Mouse (Mus musculus) MEL (cell line): Measurements from ENCODE around the gene Rab34.

Source experiments
- CHD2 ChIP-seq: IDR thresholded peaks from 2 replicates; pipeline ENCODE4 v1.6.1; 2011; ENCODE audit warnings: low read length, improper control_type of control experiment
- CTCF ChIP-seq, 3 experiments: IDR thresholded peaks in 2 of 3; conservative IDR thresholded peaks in 1 of 3; 2 replicates each; pipeline ENCODE4 v1.5.1; 2011 to 2012; ENCODE audit warnings: low read length in 3 of 3, low read depth in 2 of 3, mild to moderate bottlenecking in 2 of 3, improper control_type of control experiment in 1 of 3, inconsistent platforms in 1 of 3, mixed read lengths in 1 of 3, moderate library complexity in 1 of 3; ENCODE audit not compliant: control insufficient read depth in 1 of 3, insufficient read depth in 1 of 3, poor library complexity in 1 of 3, severe bottlenecking in 1 of 3
- EP300 ChIP-seq, 2 experiments: IDR thresholded peaks; 2 replicates each; pipeline ENCODE4 v1.6.1; 2011; ENCODE audit warnings: improper control_type of control experiment in 2 of 2, low read length in 2 of 2, low read depth in 1 of 2, mild to moderate bottlenecking in 1 of 2
- GATA1 ChIP-seq: IDR thresholded peaks from 2 replicates; pipeline ENCODE4 v1.6.1; 2011; ENCODE audit warnings: low read depth, low read length, improper control_type of control experiment
- JUND ChIP-seq: IDR thresholded peaks from 2 replicates; pipeline ENCODE4 v1.6.1; 2011; ENCODE audit warnings: low read depth, mild to moderate bottlenecking, improper control_type of control experiment, low read length
- MYB ChIP-seq: IDR thresholded peaks from 2 replicates; pipeline ENCODE4 v1.6.1; 2011; ENCODE audit warnings: mild to moderate bottlenecking, low read depth, low read length, improper control_type of control experiment
- MYC ChIP-seq: IDR thresholded peaks from 2 replicates; pipeline ENCODE4 v1.6.1; 2011; ENCODE audit warnings: low read depth, mild to moderate bottlenecking, low read length, improper control_type of control experiment, moderate library complexity
- USF2 ChIP-seq, 2 experiments: IDR thresholded peaks; 2 replicates each; pipeline ENCODE4 v1.6.1; 2011 to 2012; ENCODE audit warnings: improper control_type of control experiment in 2 of 2, low read length in 2 of 2, borderline replicate concordance in 1 of 2, inconsistent platforms in 1 of 2, low read depth in 1 of 2, mild to moderate bottlenecking in 1 of 2; ENCODE audit not compliant: insufficient read depth in 1 of 2

- TF ChIP-seq CTCF (IDR thresholded peaks at IDR 0.05 in 2 of 3, conservative IDR thresholded peaks at IDR 0.05 in 1 of 3; ENCODE audit: control insufficient read depth in 1 of 3, insufficient read depth in 1 of 3, low read depth in 2 of 3, low read length in 3 of 3, poor library complexity in 1 of 3, severe bottlenecking in 1 of 3) = no peak
- TF ChIP-seq JUND = no peak
- TF ChIP-seq MYB = no peak
- no peak for TF ChIP-seq GATA1
- TF ChIP-seq USF2 (IDR thresholded peaks at IDR 0.05; ENCODE audit: borderline replicate concordance in 1 of 2, insufficient read depth in 1 of 2, low read depth in 1 of 2, low read length in 2 of 2) = no peak
- no peak for TF ChIP-seq MYC
- TF ChIP-seq CHD2 = no peak
- no peak for TF ChIP-seq EP300 (IDR thresholded peaks at IDR 0.05; ENCODE audit: low read depth in 1 of 2, low read length in 2 of 2)
Measured at GRCm38 (mm10) chr11:78166161-78166560, 22.1 kb upstream of the Rab34 start.
